Mouse (Mus musculus) MEL (cell line): ENCODE measurements around the gene Mindy3. TPM values are rescaled to one million over a fixed set of nuclear protein-coding genes. Genes with fewer than 3 reads are reported as not detected.

Experiments
- DNase-seq: peaks from one replicate; pipeline ENCODE4 v3.0.0; 2011; ENCODE audit warnings: low read depth, low spot score
- H3K27ac ChIP-seq: 2 replicates; pipeline ENCODE4 v1.5.1; 2012; ENCODE audit warnings: low read depth, mild to moderate bottlenecking, control low read depth, low read length, moderate library complexity; ENCODE audit not compliant: control insufficient read depth
- H3K27me3 ChIP-seq, 2 experiments: fragments of 150-350 bp in 1 of 2; sonication (generic) in 1 of 2; 2 replicates each; pipeline ENCODE4 v1.6.1; 2012; ENCODE audit warnings: low read length in 2 of 2, mild to moderate bottlenecking in 2 of 2, improper control_type of control experiment in 1 of 2, moderate library complexity in 1 of 2; ENCODE audit not compliant: insufficient read depth in 2 of 2, control insufficient read depth in 1 of 2
- H3K36me3 ChIP-seq, 2 experiments: 2 replicates each; pipeline ENCODE4 v1.6.1; 2012 to 2014; ENCODE audit warnings: low read length in 2 of 2, improper control_type of control experiment in 1 of 2, inconsistent platforms in 1 of 2, mild to moderate bottlenecking in 1 of 2; ENCODE audit not compliant: insufficient read depth in 2 of 2, control insufficient read depth in 1 of 2
- H3K4me1 ChIP-seq, 2 experiments: fragments of 150-350 bp in 1 of 2; sonication (generic) in 1 of 2; 2 replicates each; pipeline ENCODE4 v1.6.1; 2012; ENCODE audit warnings: low read length in 2 of 2, improper control_type of control experiment in 1 of 2, mild to moderate bottlenecking in 1 of 2; ENCODE audit not compliant: insufficient read depth in 2 of 2, control insufficient read depth in 1 of 2
- H3K4me3 ChIP-seq, 2 experiments: fragments of 150-350 bp in 1 of 2; sonication (generic) in 1 of 2; 2 replicates each; pipeline ENCODE4 v1.5.1; 2012; ENCODE audit warnings: low read depth in 2 of 2, low read length in 2 of 2, mild to moderate bottlenecking in 2 of 2, moderate library complexity in 2 of 2, control low read depth in 1 of 2, improper control_type of control experiment in 1 of 2; ENCODE audit not compliant: control insufficient read depth in 1 of 2, insufficient read depth in 1 of 2
- H3K79me2 ChIP-seq: 2 replicates; pipeline ENCODE4 v1.6.1; 2012; ENCODE audit warnings: mild to moderate bottlenecking, low read length, moderate library complexity; ENCODE audit not compliant: control insufficient read depth, poor library complexity, insufficient read depth
- H3K9ac ChIP-seq: 2 replicates; pipeline ENCODE4 v1.6.1; 2012; ENCODE audit warnings: low read depth, mild to moderate bottlenecking, control low read depth, low read length, moderate library complexity; ENCODE audit not compliant: control insufficient read depth, poor library complexity, severe bottlenecking
- H3K9me3 ChIP-seq: fragments of 150-350 bp; sonication (generic); replicated peaks from 2 replicates; pipeline ENCODE4 v1.6.1; 2012; ENCODE audit warnings: mild to moderate bottlenecking, low read length, improper control_type of control experiment, moderate library complexity; ENCODE audit not compliant: insufficient read depth
- CTCF ChIP-seq, 3 experiments: IDR thresholded peaks in 2 of 3; conservative IDR thresholded peaks in 1 of 3; 2 replicates each; pipeline ENCODE4 v1.5.1; 2011 to 2012; ENCODE audit warnings: low read length in 3 of 3, low read depth in 2 of 3, mild to moderate bottlenecking in 2 of 3, improper control_type of control experiment in 1 of 3, inconsistent platforms in 1 of 3, mixed read lengths in 1 of 3, moderate library complexity in 1 of 3; ENCODE audit not compliant: control insufficient read depth in 1 of 3, insufficient read depth in 1 of 3, poor library complexity in 1 of 3, severe bottlenecking in 1 of 3
- EP300 ChIP-seq, 2 experiments: IDR thresholded peaks; 2 replicates each; pipeline ENCODE4 v1.6.1; 2011; ENCODE audit warnings: improper control_type of control experiment in 2 of 2, low read length in 2 of 2, low read depth in 1 of 2, mild to moderate bottlenecking in 1 of 2
- ETS1 ChIP-seq: IDR thresholded peaks from 2 replicates; pipeline ENCODE4 v1.6.1; 2012; ENCODE audit warnings: low read depth, mild to moderate bottlenecking, inconsistent platforms, low read length, improper control_type of control experiment, moderate library complexity
- GATA1 ChIP-seq: IDR thresholded peaks from 2 replicates; pipeline ENCODE4 v1.6.1; 2011; ENCODE audit warnings: low read depth, low read length, improper control_type of control experiment
- JUND ChIP-seq: IDR thresholded peaks from 2 replicates; pipeline ENCODE4 v1.6.1; 2011; ENCODE audit warnings: low read depth, mild to moderate bottlenecking, improper control_type of control experiment, low read length
- MAFK ChIP-seq: IDR thresholded peaks from 2 replicates; pipeline ENCODE4 v1.6.1; 2011; ENCODE audit warnings: low read depth, mild to moderate bottlenecking, low read length, improper control_type of control experiment, borderline replicate concordance
- MAX ChIP-seq: IDR thresholded peaks from 2 replicates; pipeline ENCODE4 v1.6.1; 2011; ENCODE audit warnings: low read length, improper control_type of control experiment
- MAZ ChIP-seq: IDR thresholded peaks from 2 replicates; pipeline ENCODE4 v1.6.1; 2012; ENCODE audit warnings: low read depth, mild to moderate bottlenecking, inconsistent platforms, low read length, improper control_type of control experiment
- MEF2A ChIP-seq: IDR thresholded peaks from 2 replicates; pipeline ENCODE4 v1.6.1; 2014; ENCODE audit warnings: low read depth, mild to moderate bottlenecking, inconsistent platforms, low read length, improper control_type of control experiment; ENCODE audit not compliant: poor library complexity, insufficient replicate concordance, severe bottlenecking; ENCODE audit errors: extremely low read depth
- MYB ChIP-seq: IDR thresholded peaks from 2 replicates; pipeline ENCODE4 v1.6.1; 2011; ENCODE audit warnings: mild to moderate bottlenecking, low read depth, low read length, improper control_type of control experiment
- MYC ChIP-seq: IDR thresholded peaks from 2 replicates; pipeline ENCODE4 v1.6.1; 2011; ENCODE audit warnings: low read depth, mild to moderate bottlenecking, low read length, improper control_type of control experiment, moderate library complexity
- NELFE ChIP-seq: IDR thresholded peaks from 2 replicates; pipeline ENCODE4 v1.6.1; 2011; ENCODE audit warnings: low read depth, low read length, improper control_type of control experiment
- POLR2AphosphoS5 ChIP-seq: IDR thresholded peaks from 2 replicates; pipeline ENCODE4 v1.6.1; 2012; ENCODE audit warnings: low read depth, borderline replicate concordance, mild to moderate bottlenecking, inconsistent platforms, low read length, moderate library complexity, mixed read lengths
- RAD21 ChIP-seq: IDR thresholded peaks from 2 replicates; pipeline ENCODE4 v1.6.1; 2011; ENCODE audit warnings: mild to moderate bottlenecking, low read depth, low read length, improper control_type of control experiment
- RCOR1 ChIP-seq: IDR thresholded peaks from 2 replicates; pipeline ENCODE4 v1.6.1; 2012; ENCODE audit warnings: low read depth, mild to moderate bottlenecking, inconsistent platforms, low read length, improper control_type of control experiment
- SIN3A ChIP-seq: IDR thresholded peaks from 2 replicates; pipeline ENCODE4 v1.6.1; 2012; ENCODE audit warnings: low read length, improper control_type of control experiment, inconsistent platforms
- TAL1 ChIP-seq: IDR thresholded peaks from 2 replicates; pipeline ENCODE4 v1.6.1; 2012; ENCODE audit warnings: mild to moderate bottlenecking, inconsistent platforms, low read length, moderate library complexity, mixed read lengths
- TBP ChIP-seq: IDR thresholded peaks from 2 replicates; pipeline ENCODE4 v1.8.0; 2011; ENCODE audit warnings: low read depth, low read length, improper control_type of control experiment
- TCF12 ChIP-seq: IDR thresholded peaks from 2 replicates; pipeline ENCODE4 v1.6.1; 2014; ENCODE audit warnings: low read depth, mild to moderate bottlenecking, inconsistent platforms, low read length, improper control_type of control experiment, moderate library complexity
- UBTF ChIP-seq: IDR thresholded peaks from 2 replicates; pipeline ENCODE4 v1.6.1; 2012; ENCODE audit warnings: low read depth, mild to moderate bottlenecking, inconsistent platforms, low read length, improper control_type of control experiment, moderate library complexity, borderline replicate concordance; ENCODE audit not compliant: insufficient read depth
- USF1 ChIP-seq: IDR thresholded peaks from 2 replicates; pipeline ENCODE4 v1.6.1; 2014; ENCODE audit warnings: low read depth, mild to moderate bottlenecking, inconsistent platforms, low read length, improper control_type of control experiment, moderate library complexity
- ZC3H11A ChIP-seq: IDR thresholded peaks from 2 replicates; pipeline ENCODE4 v1.6.1; 2012; ENCODE audit warnings: low read depth, mild to moderate bottlenecking, inconsistent platforms, low read length, improper control_type of control experiment
- ZKSCAN1 ChIP-seq: IDR thresholded peaks from 2 replicates; pipeline ENCODE4 v1.6.1; 2012; ENCODE audit warnings: low read depth, mild to moderate bottlenecking, inconsistent platforms, low read length, improper control_type of control experiment, moderate library complexity
- ZMIZ1 ChIP-seq: IDR thresholded peaks from 2 replicates; pipeline ENCODE4 v1.6.1; 2012; ENCODE audit warnings: low read depth, mild to moderate bottlenecking, inconsistent platforms, low read length, improper control_type of control experiment, moderate library complexity
- ZNF384 ChIP-seq: IDR thresholded peaks from 2 replicates; pipeline ENCODE4 v1.6.1; 2012; ENCODE audit warnings: low read depth, mild to moderate bottlenecking, inconsistent platforms, low read length, improper control_type of control experiment
- polyA plus RNA-seq, 2 experiments: library from polyadenylated mRNA; stranded (reverse) in 1 of 2; unstranded in 1 of 2; fragments of >175 nt in 1 of 2; fragments of >200 nt in 1 of 2; gene quantifications; 2 replicates each; pipeline versions ENCODE4 v1.2.1 to v1.2.4; 2012; ENCODE audit warnings: low replicate concordance in 2 of 2, low read depth in 1 of 2; ENCODE audit not compliant: insufficient read length in 2 of 2, insufficient read depth in 1 of 2, missing spikeins in 1 of 2
- total RNA-seq: library from RNA; depleted of rRNA; stranded (reverse); fragments of 300-350 nt; gene quantifications from 2 replicates; pipeline ENCODE4 v1.2.3, GENCODE M21; 2012

Mindy3 gene
- total and polyA plus RNA-seq, 3 experiments, result 23.8 to 40.6 TPM; not detected in 1

GRCm38 (mm10) chr2:12412309-12412708, 7.0 kb downstream of the Mindy3 start (continued):
- peak; percentile 67; the same call in 1 of the 2 replicates for TF ChIP-seq MYC

GRCm38 (mm10) chr2:12411129-12411528, 8.1 kb downstream of the Mindy3 start:
- Histone ChIP-seq H3K9ac (no peak overlapping the region), H3K4me3 (no peak overlapping the region), H3K79me2 (peaks cover 9% of the 10 kb centered on the region), H3K4me1 (peaks cover 18 to 30% of the 10 kb centered on the region in 2 experiments), H3K27ac (no peak overlapping the region), H3K27me3 (no peaks in the 10 kb centered on the region), H3K36me3 (peaks cover 0 to 45% of the 10 kb centered on the region in 2 experiments; a peak in 2 of 4 replicates), H3K9me3 (no peaks in the 10 kb centered on the region)
- TF ChIP-seq MEF2A (no peak), UBTF (no peak), MYC (no peak), MYB (no peak), NELFE (no peak), ZMIZ1 (no peak), ZKSCAN1 (no peak), ZNF384 (no peak), SIN3A (no peak), JUND (no peak), MAZ (no peak), MAFK (no peak), TCF12 (no peak), TAL1 (no peak), ZC3H11A (no peak), USF1 (no peak), CTCF (IDR thresholded peaks at IDR 0.05 in 2 of 3, conservative IDR thresholded peaks at IDR 0.05 in 1 of 3; ENCODE audit: control insufficient read depth in 1 of 3, insufficient read depth in 1 of 3, low read depth in 2 of 3, low read length in 3 of 3, poor library complexity in 1 of 3, severe bottlenecking in 1 of 3) (no peak)
- no peak for DNase-seq

- Histone ChIP-seq H3K79me2 (no peaks in the 10 kb centered on the region), H3K36me3 (peaks cover 0 to 17% of the 10 kb centered on the region in 2 experiments; a peak in 3 of 4 replicates), H3K27me3 (no peaks in the 10 kb centered on the region), H3K4me3 (no peak overlapping the region), H3K4me1 (peaks cover 0 to under 1% of the 10 kb centered on the region in 2 experiments; a peak in 1 of 4 replicates), H3K9ac (0 out of 2 replicates have a peak overlapping the region, but pooled peaks have one; percentile 4), H3K9me3 (no peaks in the 10 kb centered on the region), H3K27ac (peak overlapping the region; percentile 38)
- DNase-seq, result peak; percentile 77
- TF ChIP-seq MAX (no peak), SIN3A (no peak), POLR2AphosphoS5 (no peak), TBP (0 out of 2 replicates have a peak, but pooled peaks have one; percentile 15), ETS1 (peak; percentile 54), ZNF384 (no peak), RAD21 (no peak), JUND (peak; percentile 63; the same call in 1 of the 2 replicates), GATA1 (no peak), EP300 (IDR thresholded peaks at IDR 0.05; ENCODE audit: low read depth in 1 of 2, low read length in 2 of 2) (peak; percentile 38 to 64; a peak in 2 of 4 replicates), RCOR1 (no peak)
These were observed 12.5 kb downstream of the Mindy3 start for GRCm38 (mm10) chr2:12406737-12407136.
